Mouse (Mus musculus) midbrain, postnatal 0 days (tissue): Measurements from ENCODE around the gene Frmd7. TPM values are rescaled to one million over a fixed set of nuclear protein-coding genes. Genes with fewer than 3 reads are reported as not detected.

Source experiments
- ATAC-seq: fragments of 200-750 bp; cut with Nextera tagmentation; 2 replicates; pipeline ENCODE4 v1.8.0; 2017; ENCODE audit warnings: moderate number of reproducible peaks, mild to moderate bottlenecking, moderate TSS enrichment, moderate library complexity; ENCODE audit not compliant: low FRiP score
- DNase-seq: peaks from one replicate; pipeline ENCODE4 v3.0.0-alpha.2; 2015; ENCODE audit warnings: low spot score
- H3K27ac ChIP-seq: fragments of 300-500 bp; sonication (generic); 2 replicates; pipeline ENCODE4 v1.5.1; 2014; ENCODE audit warnings: low read depth, mild to moderate bottlenecking, low read length, mixed read lengths
- H3K27me3 ChIP-seq: fragments of 300-500 bp; sonication (generic); 2 replicates; pipeline ENCODE4 v1.6.1; 2014; ENCODE audit warnings: low read length, control low read depth, mixed read lengths; ENCODE audit not compliant: insufficient read depth
- H3K36me3 ChIP-seq: fragments of 300-500 bp; sonication (generic); 2 replicates; pipeline ENCODE4 v1.6.1; 2014; ENCODE audit warnings: low read length, control low read depth, mixed read lengths; ENCODE audit not compliant: insufficient read depth
- H3K4me1 ChIP-seq: fragments of 300-500 bp; sonication (generic); 2 replicates; pipeline ENCODE4 v1.6.1; 2014; ENCODE audit warnings: mild to moderate bottlenecking, control low read depth, antibody characterized with exemption, low read length, mixed read lengths; ENCODE audit not compliant: insufficient read depth
- H3K4me2 ChIP-seq: fragments of 300-500 bp; sonication (generic); 2 replicates; pipeline ENCODE4 v1.6.1; 2014; ENCODE audit warnings: low read depth, mild to moderate bottlenecking, low read length, mixed read lengths; ENCODE audit not compliant: poor library complexity, severe bottlenecking
- H3K4me3 ChIP-seq: fragments of 300-500 bp; sonication (generic); 2 replicates; pipeline ENCODE4 v1.5.1; 2014; ENCODE audit warnings: low read depth, mild to moderate bottlenecking, low read length, moderate library complexity
- H3K9ac ChIP-seq: fragments of 300-500 bp; sonication (generic); replicated peaks from 2 replicates; pipeline ENCODE4 v1.6.1; 2014; ENCODE audit warnings: mild to moderate bottlenecking, low read length, moderate library complexity, mixed read lengths; ENCODE audit not compliant: poor library complexity, severe bottlenecking
- H3K9me3 ChIP-seq: fragments of 300-500 bp; sonication (generic); 2 replicates; pipeline ENCODE4 v1.6.1; 2016; ENCODE audit warnings: low read length, control low read depth
- CTCF ChIP-seq: IDR thresholded peaks from 2 replicates; pipeline ENCODE4 v1.5.1; 2016; ENCODE audit warnings: antibody characterized with exemption, mild to moderate bottlenecking
- WGBS: fragments of 180-500 bp; shearing (Covaris S2); extraction: QIAGEN DNeasy Blood & Tissue Kit; methylation state at CpG from one replicate; pipeline ENCODE4 v1.1.7; 2014; 5-methylcytosine and 5-hydroxymethylcytosine counted together
- polyA plus RNA-seq: library from polyadenylated mRNA; unstranded; fragments of >200 nt; fragmentation: Nextera tagmentation; extraction: Ambion mirVana; gene quantifications from 2 replicates; pipeline ENCODE4 v1.2.1, GENCODE M21; 2015
- total RNA-seq: library from RNA; depleted of rRNA; stranded (reverse); fragments of >200 nt; gene quantifications from 2 replicates; pipeline ENCODE4 v1.2.3, GENCODE M21; 2014

The Frmd7 gene
- total and polyA plus RNA-seq, 2 experiments from 2014 or later, result 0.16 to 0.38 TPM

DNA sequence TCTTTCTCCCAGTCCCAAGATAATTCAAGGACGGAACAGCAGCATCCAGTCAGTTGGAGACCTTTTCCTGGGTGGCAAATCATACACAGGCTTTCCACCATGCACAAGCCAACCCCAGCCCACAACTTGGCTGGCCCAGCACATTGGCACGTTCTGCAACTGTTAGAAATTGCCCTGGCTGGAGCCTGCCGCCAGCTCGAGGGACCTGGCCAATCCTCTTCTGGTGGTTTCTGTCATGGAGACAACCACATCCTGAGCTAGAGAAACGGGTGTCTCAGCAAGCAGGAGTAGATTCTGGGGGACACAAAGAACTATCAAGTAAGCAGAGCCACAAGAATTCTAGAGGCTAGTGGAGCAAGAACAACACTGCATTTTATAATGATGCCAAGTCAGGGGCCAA, 32.6 kb downstream of the Frmd7 start:
- Histone ChIP-seq H3K36me3 (no peaks in the 10 kb centered on the region), H3K4me3 (no peak overlapping the region), H3K9me3 (no peaks in the 10 kb centered on the region), H3K4me2 (no peak overlapping the region), H3K9ac (no peak overlapping the region), H3K27ac (no peak overlapping the region), H3K27me3 (no peaks in the 10 kb centered on the region), H3K4me1 (no peaks in the 10 kb centered on the region)
- WGBS, result 79% methylated on average over 5 of the region's 5 CpGs
- no peak for DNase-seq
- ATAC-seq, result no peak
- TF ChIP-seq CTCF, result no peak

DNA sequence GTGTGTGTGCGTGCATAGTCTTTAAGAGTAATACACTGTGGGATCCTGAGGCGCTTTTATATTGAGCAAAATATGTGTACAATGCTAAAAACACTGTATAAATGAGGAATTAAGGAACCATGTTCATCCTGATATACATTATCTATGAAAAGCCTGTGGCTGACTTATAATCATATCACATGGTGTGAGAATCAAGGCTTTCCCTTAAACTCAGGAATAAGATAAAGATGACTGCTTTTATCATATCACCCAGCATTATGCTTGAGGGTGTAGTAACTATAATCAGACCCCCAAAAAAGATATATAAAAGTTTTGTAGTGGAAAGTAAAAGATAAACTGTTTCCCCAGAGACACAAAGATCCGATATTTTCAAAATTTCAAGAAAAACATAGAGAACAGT, 39.0 kb downstream of the Frmd7 start:
- H3K4me2 ChIP-seq, result no peak overlapping the region
- no peaks in the 10 kb centered on the region for H3K4me1 ChIP-seq
- 76% methylated on average over 3 of the region's 3 CpGs for WGBS
- no peaks in the 10 kb centered on the region for H3K27me3 ChIP-seq
- ATAC-seq, result no peak
- H3K9ac ChIP-seq, result no peak overlapping the region
- H3K27ac ChIP-seq, result no peak overlapping the region
- no peaks in the 10 kb centered on the region for H3K36me3 ChIP-seq
- no peak for TF ChIP-seq CTCF
- DNase-seq, result no peak
- H3K4me3 ChIP-seq, result no peak overlapping the region
- no peaks in the 10 kb centered on the region for H3K9me3 ChIP-seq

GRCm38 (mm10) chrX:50887999-50888398, 54.5 kb downstream of the Frmd7 start:
- no peaks in the 10 kb centered on the region for H3K27me3 ChIP-seq
- DNase-seq (no peak), ATAC-seq (no peak)
- H3K9me3 ChIP-seq, result no peaks in the 10 kb centered on the region
- peak; percentile 41 for TF ChIP-seq CTCF
- H3K9ac ChIP-seq, result no peak overlapping the region
- no peaks in the 10 kb centered on the region for H3K4me1 ChIP-seq
- whole genome bisulfite sequencing, result 81% methylated on average over 2 of the region's 2 CpGs
- no peak overlapping the region for H3K27ac ChIP-seq
- H3K36me3 ChIP-seq, result no peaks in the 10 kb centered on the region
- no peak overlapping the region for H3K4me3 ChIP-seq
- H3K4me2 ChIP-seq, result no peak overlapping the region

GRCm38 (mm10) chrX:50874246-50875002, 68.1 kb downstream of the Frmd7 start:
- Histone ChIP-seq H3K27me3 (no peaks in the 10 kb centered on the region), H3K4me3 (no peak overlapping the region), H3K36me3 (no peaks in the 10 kb centered on the region), H3K4me2 (no peak overlapping the region), H3K9ac (no peak overlapping the region), H3K9me3 (no peaks in the 10 kb centered on the region), H3K27ac (no peak overlapping the region), H3K4me1 (no peaks in the 10 kb centered on the region)
- ATAC-seq (no peak), DNase-seq (no peak)
- no peak for TF ChIP-seq CTCF
- 80% methylated on average over 6 of the region's 6 CpGs for WGBS

GRCm38 (mm10) chrX:50864734-50865133, 77.8 kb downstream of the Frmd7 start:
- no peaks in the 10 kb centered on the region for H3K9me3 ChIP-seq
- DNase-seq (no peak), ATAC-seq (no peak)
- H3K36me3 ChIP-seq, result no peaks in the 10 kb centered on the region
- no peak overlapping the region for H3K27ac ChIP-seq
- H3K4me1 ChIP-seq, result no peaks in the 10 kb centered on the region
- no peak overlapping the region for H3K4me3 ChIP-seq
- no peak for TF ChIP-seq CTCF
- H3K9ac ChIP-seq, result no peak overlapping the region
- H3K4me2 ChIP-seq, result no peak overlapping the region
- H3K27me3 ChIP-seq, result no peaks in the 10 kb centered on the region
- WGBS, result 79% methylated on average over 5 of the region's 5 CpGs

GRCm38 (mm10) chrX:50863771-50864170, 78.7 kb downstream of the Frmd7 start:
- no peaks in the 10 kb centered on the region for H3K36me3 ChIP-seq
- no peak overlapping the region for H3K4me3 ChIP-seq
- no peaks in the 10 kb centered on the region for H3K9me3 ChIP-seq
- H3K4me1 ChIP-seq, result no peaks in the 10 kb centered on the region
- no peak overlapping the region for H3K27ac ChIP-seq
- no peak for TF ChIP-seq CTCF
- WGBS, result 72% methylated on average over 2 of the region's 2 CpGs
- DNase-seq (no peak), ATAC-seq (no peak)
- H3K9ac ChIP-seq, result no peak overlapping the region
- H3K4me2 ChIP-seq, result no peak overlapping the region
- H3K27me3 ChIP-seq, result no peaks in the 10 kb centered on the region
